Mouse (Mus musculus) hindbrain, embryonic 10.5 days (tissue): ENCODE data around the gene Gsc2. TPM values are rescaled to one million over a fixed set of nuclear protein-coding genes. Genes with fewer than 3 reads are reported as not detected.

Experiments
- DNase-seq: peaks from one replicate; pipeline ENCODE4 v3.0.0-alpha.2; 2017; ENCODE audit warnings: low spot score
- H3K27ac ChIP-seq: fragments of 300-500 bp; sonication (generic); 2 replicates; pipeline ENCODE4 v1.5.1; 2016; ENCODE audit warnings: mild to moderate bottlenecking, moderate library complexity
- H3K27me3 ChIP-seq: fragments of 300-500 bp; sonication (generic); 2 replicates; pipeline ENCODE4 v1.6.1; 2016; ENCODE audit warnings: mild to moderate bottlenecking; ENCODE audit not compliant: poor library complexity, insufficient read depth, severe bottlenecking
- H3K36me3 ChIP-seq: fragments of 300-500 bp; sonication (generic); 2 replicates; pipeline ENCODE4 v1.6.1; 2016; ENCODE audit warnings: mild to moderate bottlenecking, moderate library complexity
- H3K4me1 ChIP-seq: fragments of 300-500 bp; sonication (generic); replicated peaks from 2 replicates; pipeline ENCODE4 v1.6.1; 2016; ENCODE audit warnings: mild to moderate bottlenecking
- H3K4me3 ChIP-seq: fragments of 300-500 bp; sonication (generic); 2 replicates; pipeline ENCODE4 v1.5.1; 2016; ENCODE audit warnings: mild to moderate bottlenecking, moderate library complexity
- H3K9me3 ChIP-seq: fragments of 300-500 bp; sonication (generic); 2 replicates; pipeline ENCODE4 v1.6.1; 2016; ENCODE audit warnings: mild to moderate bottlenecking, moderate library complexity
- WGBS: fragments of 180-500 bp; shearing (Covaris S2); methylation state at CpG from one replicate; pipeline ENCODE4 v1.1.7; 2016; 5-methylcytosine and 5-hydroxymethylcytosine counted together
- polyA plus RNA-seq: library from polyadenylated mRNA; unstranded; fragments of >200 nt; fragmentation: Nextera tagmentation; extraction: Ambion mirVana; gene quantifications from 2 replicates; pipeline ENCODE4 v1.2.1, GENCODE M21; 2016

The Gsc2 gene
- polyA plus RNA-seq, 1 experiment from 2014 or later, result 0.17 TPM

- Histone ChIP-seq H3K27ac (no peak overlapping the region), H3K4me3 (no peak overlapping the region), H3K27me3 (no peaks in the 10 kb centered on the region), H3K9me3 (peaks cover 2% of the 10 kb centered on the region; the same call in 1 of the 2 replicates), H3K4me1 (0 out of 2 replicates have a peak, but pooled peaks cover 4% of the 10 kb centered on the region), H3K36me3 (peaks cover 76% of the 10 kb centered on the region)
- 89% methylated on average over 4 of the region's 4 CpGs for WGBS
- no peak for DNase-seq
Observed at GRCm38 (mm10) chr16:17875174-17875573, 39.7 kb downstream of the Gsc2 start.

DNA sequence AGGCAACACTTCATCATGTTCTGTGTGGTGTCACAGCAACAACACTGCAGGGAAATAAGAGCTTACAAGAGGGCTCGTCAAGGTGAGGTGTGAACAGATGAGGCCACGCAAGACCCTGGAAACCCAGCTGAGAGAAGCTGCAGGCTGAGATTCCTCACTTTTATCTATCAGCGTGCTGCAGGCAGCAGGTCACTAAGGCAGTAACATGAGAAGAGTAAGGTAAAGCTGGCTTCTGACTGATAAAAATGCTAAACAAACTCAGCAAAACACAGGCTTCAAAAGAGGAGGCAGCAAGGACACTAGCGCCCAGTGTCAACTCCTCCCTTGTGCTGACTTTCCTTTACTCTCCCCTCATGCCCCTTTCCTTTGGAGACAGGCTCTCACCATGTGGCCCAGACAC, 41.9 kb downstream of the Gsc2 start:
- WGBS, result 58% methylated on average over 4 of the region's 4 CpGs
- DNase-seq, result no peak
- Histone ChIP-seq H3K27me3 (no peaks in the 10 kb centered on the region), H3K4me1 (0 out of 2 replicates have a peak, but pooled peaks cover 4% of the 10 kb centered on the region), H3K36me3 (peaks cover 77% of the 10 kb centered on the region), H3K27ac (no peak overlapping the region), H3K4me3 (no peak overlapping the region), H3K9me3 (no peaks in the 10 kb centered on the region)

GRCm38 (mm10) chr16:17871248-17871647, 43.6 kb downstream of the Gsc2 start:
- DNase-seq, result no peak
- H3K27me3 ChIP-seq, result no peaks in the 10 kb centered on the region
- 0 out of 2 replicates have a peak, but pooled peaks cover 4% of the 10 kb centered on the region for H3K4me1 ChIP-seq
- H3K36me3 ChIP-seq, result peaks cover 78% of the 10 kb centered on the region
- 89% methylated on average over 5 of the region's 5 CpGs for WGBS
- H3K4me3 ChIP-seq, result no peak overlapping the region
- H3K9me3 ChIP-seq, result no peaks in the 10 kb centered on the region
- H3K27ac ChIP-seq, result no peak overlapping the region

DNA sequence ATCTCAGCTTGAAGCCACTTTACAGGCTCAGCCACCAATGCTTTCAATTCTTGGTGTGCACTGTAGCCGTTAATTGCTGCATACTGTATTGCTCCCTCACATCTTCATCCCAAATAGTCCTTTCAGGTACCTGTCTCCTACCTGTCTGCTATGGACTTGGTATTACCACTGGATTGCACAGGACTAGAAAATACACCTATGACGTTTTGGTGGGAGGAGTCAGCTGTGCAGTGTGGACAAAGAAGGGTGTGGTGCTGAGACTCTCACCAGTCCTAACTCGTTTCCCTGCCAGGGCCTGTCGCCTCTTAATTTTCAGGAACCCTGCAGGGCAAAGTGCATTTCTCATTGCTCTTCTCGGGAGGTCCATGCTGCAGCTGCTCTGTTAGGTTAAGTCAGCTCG, 49.1 kb downstream of the Gsc2 start:
- no peak for DNase-seq
- Histone ChIP-seq H3K4me3 (no peak overlapping the region), H3K4me1 (no peaks in the 10 kb centered on the region), H3K36me3 (peaks cover 79% of the 10 kb centered on the region), H3K27me3 (no peaks in the 10 kb centered on the region), H3K9me3 (no peaks in the 10 kb centered on the region), H3K27ac (no peak overlapping the region)
- WGBS, result 74% methylated on average over 6 of the region's 6 CpGs

GRCm38 (mm10) chr16:17865293-17865692, 49.6 kb downstream of the Gsc2 start:
- Histone ChIP-seq H3K9me3 (no peaks in the 10 kb centered on the region), H3K27me3 (no peaks in the 10 kb centered on the region), H3K4me1 (no peaks in the 10 kb centered on the region), H3K27ac (no peak overlapping the region), H3K36me3 (peaks cover 79% of the 10 kb centered on the region), H3K4me3 (no peak overlapping the region)
- DNase-seq, result no peak
- WGBS, result 86% methylated on average over 2 of the region's 2 CpGs

Other genes with a start within 250 kb of the Gsc2 start
- gene Med15, start 182.2 kb downstream of the Gsc2 start, polyA plus RNA-seq, result 46.8 and 54.2 TPM in 2 replicates
- gene Klhl22, start 155.4 kb downstream of the Gsc2 start, polyA plus RNA-seq, result 57.5 TPM in 2 replicates
- 5.4 and 9.6 TPM in 2 replicates for gene Scarf2, start 117.8 kb downstream of the Gsc2 start, polyA plus RNA-seq
- gene B830017H08Rik, start 81.9 kb downstream of the Gsc2 start, polyA plus RNA-seq, result 0.22 TPM in 1 of 2 replicates, not detected in the other
- gene Car15, start 76.7 kb downstream of the Gsc2 start, polyA plus RNA-seq, result 1.9 and 2.3 TPM in 2 replicates
- gene Gm20518, start 23.4 kb downstream of the Gsc2 start, polyA plus RNA-seq, result 0.14 and 0.20 TPM in 2 replicates
- not detected in 2 replicates for gene Tssk1, start 20.8 kb downstream of the Gsc2 start, polyA plus RNA-seq
- 96.0 and 100 TPM in 2 replicates for gene Dgcr2, start 16.5 kb downstream of the Gsc2 start, polyA plus RNA-seq
- not detected in 2 replicates for gene Tssk2, start 16.4 kb downstream of the Gsc2 start, polyA plus RNA-seq
- gene Ess2, start 3.7 kb downstream of the Gsc2 start, polyA plus RNA-seq, result 54.5 and 57.4 TPM in 2 replicates
- gene Slc25a1, start 13.2 kb upstream of the Gsc2 start, polyA plus RNA-seq, result 115 and 149 TPM in 2 replicates
- not detected in 2 replicates for gene Vpreb2, start 65.4 kb upstream of the Gsc2 start, polyA plus RNA-seq
- 153 and 167 TPM in 2 replicates for gene Dgcr6, start 137.8 kb upstream of the Gsc2 start, polyA plus RNA-seq
- 9.7 and 13.4 TPM in 2 replicates for gene Prodh, start 175.1 kb upstream of the Gsc2 start, polyA plus RNA-seq
- gene Rtn4r, start 212.6 kb upstream of the Gsc2 start, polyA plus RNA-seq, result 2.1 and 2.8 TPM in 2 replicates